Mouse (Mus musculus): ENCODE results near the gene Ssu72. TPM values are rescaled to one million over a fixed set of nuclear protein-coding genes. Genes with fewer than 3 reads are reported as not detected.

Ssu72 gene
- total RNA-seq, 2 experiments from 2014 or later, result 78.8 to 84.0 TPM

GRCm38 (mm10) chr4:155776704-155777335 is 72.2 kb downstream of the Ssu72 start:
- no peak for DNase-seq (ENCODE audit: extremely low spot score in 1 of 2, low spot score in 1 of 2)

DNA sequence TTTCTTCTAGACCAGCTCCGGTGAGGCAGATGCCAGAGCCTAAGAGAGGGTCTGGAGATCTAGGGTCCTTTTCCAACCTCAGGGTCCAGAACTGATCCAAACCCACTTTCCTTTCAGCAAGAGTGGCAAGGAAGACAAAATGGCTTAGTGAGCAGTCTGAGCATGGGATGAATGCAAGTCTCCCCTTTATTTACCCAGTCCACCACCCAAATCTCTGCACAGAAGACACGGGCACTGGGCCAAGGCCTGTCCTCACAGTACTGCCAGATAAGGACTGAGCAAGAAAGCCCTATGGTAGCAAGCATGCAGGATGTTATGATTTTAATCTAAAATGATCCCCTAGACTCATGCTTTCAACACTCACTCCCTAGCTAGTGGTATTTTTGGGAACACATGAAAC is 73.2 kb downstream of the Ssu72 start:
- no peak for DNase-seq (ENCODE audit: extremely low spot score in 1 of 2, low spot score in 1 of 2)

DNA sequence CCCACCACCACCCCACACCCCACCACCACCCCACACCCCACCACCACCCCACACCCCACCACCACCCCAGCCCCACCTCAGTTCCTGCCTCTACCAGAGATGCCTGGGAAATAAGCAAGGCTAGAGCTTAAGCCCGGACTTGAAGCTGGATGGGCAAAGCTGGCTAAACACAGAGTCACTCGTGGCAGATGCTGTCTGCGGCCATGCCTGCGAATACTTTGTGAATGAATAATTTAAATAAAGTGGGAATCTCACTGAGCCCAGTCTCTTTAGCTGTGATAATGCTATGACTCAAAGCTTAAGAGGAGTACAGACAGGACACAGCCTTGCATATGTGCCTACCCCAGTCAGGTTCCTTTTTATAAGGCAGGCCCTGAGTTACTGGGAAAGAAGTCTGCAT is 74.9 kb downstream of the Ssu72 start:
- DNase-seq (ENCODE audit: extremely low spot score in 1 of 2, low spot score in 1 of 2), result no peak

DNA sequence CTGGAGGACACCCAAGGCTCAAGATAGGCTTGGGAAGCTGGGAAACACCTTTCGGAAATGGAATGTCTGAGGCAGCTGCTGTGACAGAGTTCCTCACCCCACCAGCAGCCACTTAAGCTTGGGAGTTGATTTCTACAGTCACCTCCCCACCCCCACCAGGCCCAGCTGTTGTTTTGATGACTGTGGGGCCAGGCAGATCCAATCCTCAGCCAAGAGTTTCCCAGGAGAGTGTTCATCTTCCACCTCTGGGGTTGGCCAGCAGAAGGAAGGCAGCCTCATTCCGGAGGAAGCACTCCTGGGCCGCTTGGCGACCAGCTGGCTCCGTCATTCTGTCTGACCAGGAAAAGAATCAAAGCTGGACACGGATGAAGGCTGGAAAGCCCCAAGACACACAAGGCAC is 76.3 kb downstream of the Ssu72 start:
- no peak for DNase-seq (ENCODE audit: extremely low spot score in 1 of 2, low spot score in 1 of 2)

Other genes with a start within 250 kb of the Ssu72 start
- 1 to 10 TPM; 3.0 to 5.6 TPM for gene Tmem52, start 235.7 kb upstream of the Ssu72 start, total RNA-seq (2021)
- 100 to 1,000 TPM; 763 to 780 TPM for gene Gnb1, start 213.4 kb upstream of the Ssu72 start, total RNA-seq (2021)
- 10 to 100 TPM; 67.1 to 68.5 TPM for gene Nadk, start 142.4 kb upstream of the Ssu72 start, total RNA-seq (2021)
- 10 to 100 TPM; 41.5 to 42.5 TPM for gene Slc35e2, start 103.4 kb upstream of the Ssu72 start, total RNA-seq (2021)
- gene Cdk11b, start 79.9 kb upstream of the Ssu72 start, total RNA-seq (2021), result 10 to 100 TPM; 41.1 to 47.3 TPM
- not detected for gene Gm10563, start 59.4 kb upstream of the Ssu72 start, total RNA-seq (2021)
- 1 to 10 TPM; 2.7 to 3.0 TPM for gene Mmp23, start 51.4 kb upstream of the Ssu72 start, total RNA-seq (2021)
- gene Mib2, start 35.6 kb upstream of the Ssu72 start, total RNA-seq (2021), result 100 to 1,000 TPM in 1 of 2 experiments, 10 to 100 TPM in 1; 96.6 to 109 TPM
- gene Fndc10, start 10.5 kb upstream of the Ssu72 start, total RNA-seq (2021), result 10 to 100 TPM; 23.9 to 27.5 TPM
- 10 to 100 TPM; 38.0 to 39.7 TPM for gene Tmem240, start 30.0 kb downstream of the Ssu72 start, total RNA-seq (2021)
- gene Atad3a, start 56.3 kb downstream of the Ssu72 start, total RNA-seq (2021), result 10 to 100 TPM; 47.5 to 56.3 TPM
- 10 to 100 TPM in 1 of 2 experiments, 1 to 10 TPM in 1; 9.7 to 10.3 TPM for gene Vwa1, start 69.9 kb downstream of the Ssu72 start, total RNA-seq (2021)
- gene Tmem88b, start 81.1 kb downstream of the Ssu72 start, total RNA-seq (2021), result 10 to 100 TPM; 31.3 to 33.9 TPM
- not detected for gene Ankrd65, start 85.6 kb downstream of the Ssu72 start, total RNA-seq (2021)
- 10 to 100 TPM; 82.3 to 93.0 TPM for gene Mrpl20, start 98.1 kb downstream of the Ssu72 start, total RNA-seq (2021)
- 10 to 100 TPM; 72.2 to 91.2 TPM for gene Ccnl2, start 107.7 kb downstream of the Ssu72 start, total RNA-seq (2021)
- 100 to 1,000 TPM in 1 of 2 experiments, 10 to 100 TPM in 1; 95.9 to 105 TPM for gene Aurkaip1, start 126.5 kb downstream of the Ssu72 start, total RNA-seq (2021)
- gene Mxra8, start 134.9 kb downstream of the Ssu72 start, total RNA-seq (2021), result 1 to 10 TPM; 7.5 to 7.7 TPM
- gene Dvl1, start 142.6 kb downstream of the Ssu72 start, total RNA-seq (2021), result 10 to 100 TPM; 75.6 to 77.2 TPM
- gene Tas1r3, start 158.6 kb downstream of the Ssu72 start, total RNA-seq (2021), result under 1 TPM; 0.31 to 0.32 TPM
- 10 to 100 TPM; 29.7 to 33.0 TPM for gene Cptp, start 164.6 kb downstream of the Ssu72 start, total RNA-seq (2021)
- gene Ints11, start 164.7 kb downstream of the Ssu72 start, total RNA-seq (2021), result 10 to 100 TPM; 35.6 to 36.4 TPM
- gene Pusl1, start 187.0 kb downstream of the Ssu72 start, total RNA-seq (2021), result 10 to 100 TPM; 58.3 to 69.5 TPM
- 100 to 1,000 TPM; 127 to 145 TPM for gene Acap3, start 187.0 kb downstream of the Ssu72 start, total RNA-seq (2021)
- gene Ube2j2, start 239.0 kb downstream of the Ssu72 start, total RNA-seq (2021), result 10 to 100 TPM; 71.5 to 73.6 TPM